Mouse (Mus musculus) right cerebral cortex, postnatal 36 days (tissue): ENCODE data around the gene Gm572.

Source experiments
- DNase-seq, 2 experiments: peaks; one replicate each; pipeline ENCODE4 v3.0.0; 2022; ENCODE audit warnings: low spot score in 2 of 2, mixed read lengths in 1 of 2

Gene Gm572

GRCm38 (mm10) chr4:148664021-148664420 lies 20.9 kb downstream of the Gm572 start:
- DNase-seq, result no peak

DNA sequence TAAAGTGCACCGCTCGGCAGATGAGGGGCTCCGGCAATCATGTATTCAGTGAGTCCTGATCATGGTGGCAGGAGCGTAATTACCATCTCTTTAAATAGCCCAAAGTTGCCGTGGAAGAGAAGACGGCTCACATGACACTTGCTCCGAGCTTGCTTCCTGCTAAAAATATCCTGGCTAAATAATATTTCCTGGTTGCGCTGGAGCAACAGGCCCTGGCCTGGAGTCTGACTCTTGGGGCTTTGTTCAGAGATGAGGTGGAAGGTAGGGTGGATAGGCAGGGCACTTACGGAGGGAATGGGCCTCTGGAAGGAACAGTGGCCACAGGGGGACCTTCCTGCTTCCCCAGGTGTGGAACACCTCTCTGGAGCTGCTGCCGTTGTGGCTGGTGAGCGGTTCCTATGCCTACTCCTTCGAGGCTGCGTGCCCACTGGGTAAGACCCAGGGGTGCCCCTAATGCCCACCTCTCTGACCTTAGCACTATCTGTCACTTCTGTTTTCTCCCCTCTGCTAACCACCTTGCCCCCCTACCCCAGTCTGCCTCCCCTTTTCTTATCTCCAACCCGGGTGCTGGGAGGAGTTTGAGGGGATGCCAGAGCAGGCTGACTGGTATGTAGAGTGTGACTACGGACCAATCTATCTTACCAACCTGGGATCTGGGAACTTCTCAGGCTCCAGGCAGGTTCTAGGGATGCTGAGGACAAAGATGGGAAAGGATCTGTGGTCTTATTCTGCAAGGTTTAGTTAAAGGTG lies 24.1 kb downstream of the Gm572 start:
- DNase-seq, result no peak

DNA sequence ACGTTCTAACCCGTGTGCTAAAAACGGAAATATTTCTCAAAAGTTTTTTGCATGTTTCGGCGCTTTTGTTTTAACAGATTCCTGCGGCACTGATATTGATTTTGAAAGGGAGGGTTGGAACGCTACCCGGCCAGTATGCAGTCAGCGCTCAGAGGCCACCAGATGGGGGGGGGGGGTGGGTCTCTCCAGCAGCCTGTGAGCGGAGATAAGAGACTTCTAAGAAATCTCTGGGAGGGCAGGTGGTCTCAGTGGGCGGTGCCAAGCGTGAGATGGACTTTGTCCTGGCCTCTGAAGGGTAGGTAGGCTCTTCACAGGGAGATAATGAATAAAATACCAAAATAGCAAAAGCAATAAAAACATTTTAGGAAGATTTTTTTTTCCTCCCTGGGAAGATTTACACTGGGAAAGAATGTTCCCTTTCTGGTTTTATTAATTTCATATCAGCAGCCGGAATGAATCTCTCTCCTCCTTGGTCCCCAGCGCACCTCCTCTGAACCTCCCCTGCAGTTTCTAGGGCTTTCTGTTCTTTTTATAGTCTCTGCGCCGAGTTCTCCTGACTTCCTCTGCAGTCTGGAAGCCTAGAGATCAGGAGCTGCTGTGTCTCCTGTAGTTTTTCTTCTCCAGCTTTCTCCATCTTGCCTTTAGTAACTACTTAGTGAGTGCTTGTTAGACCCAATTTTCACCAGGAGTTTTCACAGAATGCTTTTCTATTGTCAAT lies 28.3 kb downstream of the Gm572 start:
- DNase-seq, result no peak

GRCm38 (mm10) chr4:148675043-148675442 lies 31.9 kb downstream of the Gm572 start:
- no peak for DNase-seq

GRCm38 (mm10) chr4:148676188-148676960 lies 33.3 kb downstream of the Gm572 start:
- DNase-seq, result no peak

DNA sequence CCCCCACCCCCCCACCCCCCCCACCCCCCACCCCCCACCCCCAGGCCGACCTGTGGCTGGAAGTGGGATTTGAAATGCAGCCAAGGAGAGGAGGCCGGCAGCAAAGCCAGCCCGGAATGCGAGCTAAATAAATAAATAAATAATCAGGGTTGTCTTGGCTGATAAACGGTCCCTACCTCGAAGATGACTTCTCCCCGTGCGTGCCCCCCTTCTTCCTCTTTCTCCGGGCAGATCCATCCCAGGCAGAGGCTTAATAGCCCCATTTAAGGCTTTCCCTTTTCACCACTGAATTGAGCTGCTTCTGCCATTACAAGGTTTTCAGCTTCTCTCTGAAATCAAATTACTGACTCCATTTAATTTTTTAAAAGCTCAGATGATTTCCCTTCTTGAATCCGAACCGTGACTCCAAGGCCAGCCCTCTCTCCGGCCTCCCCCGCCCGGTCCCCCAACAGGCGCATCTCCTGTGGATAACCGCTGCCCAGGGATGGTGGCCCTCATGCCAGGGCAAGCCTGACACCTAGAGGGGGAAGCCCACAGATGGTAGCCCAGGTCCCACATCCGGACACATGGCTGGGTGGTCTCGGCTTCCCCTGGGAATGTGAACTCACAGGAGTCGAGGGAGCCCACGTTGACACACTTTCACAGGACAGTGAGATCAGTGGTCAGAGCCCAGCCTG lies 34.0 kb downstream of the Gm572 start:
- DNase-seq, result no peak

DNA sequence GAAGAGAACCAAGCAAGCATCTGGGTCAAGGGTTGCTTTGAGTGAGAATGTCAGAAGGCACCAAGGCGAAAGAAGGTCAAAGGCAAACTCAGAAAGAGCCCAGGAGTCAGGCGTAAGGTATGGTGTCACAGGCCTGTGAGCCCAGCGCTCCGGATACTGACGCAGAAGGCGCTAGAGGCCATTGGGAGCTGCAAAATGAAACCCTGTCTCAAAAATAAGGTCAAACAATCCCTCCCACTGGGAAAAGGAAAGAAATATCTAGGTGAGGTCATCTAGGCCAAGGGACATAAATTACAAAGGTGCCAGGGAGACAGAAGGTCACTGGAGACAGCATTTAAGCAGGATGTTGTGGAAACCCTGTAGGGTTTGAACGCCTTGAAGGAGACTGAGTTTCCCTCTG lies 35.0 kb downstream of the Gm572 start:
- no peak for DNase-seq

DNA sequence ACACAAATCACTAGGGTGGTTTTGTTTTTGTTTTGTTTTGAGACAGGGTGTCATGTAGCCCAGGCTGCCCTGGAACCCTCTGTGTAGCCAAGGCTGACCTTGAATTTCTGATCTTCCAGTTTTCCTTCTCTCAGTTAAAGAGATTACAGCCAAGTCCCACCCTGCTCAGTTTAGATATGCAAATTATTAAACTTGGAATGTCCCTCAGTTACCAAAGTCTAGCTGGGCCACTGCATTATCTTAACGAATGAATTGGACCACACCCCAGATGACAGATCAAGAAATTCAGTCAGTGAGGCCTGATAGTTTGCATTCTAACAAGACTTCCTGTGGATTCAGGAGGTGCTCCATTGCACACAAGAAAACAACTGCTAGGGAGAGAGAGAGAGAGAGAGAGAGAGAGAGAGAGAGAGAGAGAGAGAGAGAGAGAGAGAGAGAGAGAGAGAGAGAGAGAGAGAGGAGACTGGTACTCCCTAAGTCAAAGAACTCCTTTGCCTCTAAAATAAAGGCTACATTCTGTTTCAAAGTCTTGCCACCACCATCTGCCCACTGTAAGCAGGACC lies 37.5 kb downstream of the Gm572 start:
- no peak for DNase-seq

GRCm38 (mm10) chr4:148681429-148681828 lies 38.3 kb downstream of the Gm572 start:
- no peak for DNase-seq

DNA sequence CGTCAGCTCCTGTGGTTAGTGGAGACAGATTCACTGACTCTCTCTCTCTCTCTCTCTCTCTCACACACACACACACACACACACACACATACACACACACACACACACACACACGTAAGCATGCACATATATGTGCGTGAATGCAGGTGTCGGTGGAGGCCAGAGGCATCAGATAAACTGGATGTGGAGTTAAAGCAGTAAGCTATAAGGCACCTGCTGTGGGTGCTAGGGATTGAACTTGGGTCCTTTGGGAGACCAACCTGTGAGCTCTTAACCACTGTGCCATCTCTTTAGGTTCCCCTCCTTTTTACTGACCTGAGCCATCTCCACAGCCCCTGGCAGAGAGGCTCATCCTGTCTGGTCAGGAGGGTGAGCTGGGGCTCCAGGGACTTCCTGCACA lies 39.8 kb downstream of the Gm572 start:
- DNase-seq, result no peak

- no peak for DNase-seq
Measured at GRCm38 (mm10) chr4:148683539-148683938, 40.4 kb downstream of the Gm572 start.

- DNase-seq, result no peak
Measured at GRCm38 (mm10) chr4:148686491-148686941, 43.4 kb downstream of the Gm572 start.

- no peak for DNase-seq
Measured at GRCm38 (mm10) chr4:148688091-148688490, 45.0 kb downstream of the Gm572 start.

DNA sequence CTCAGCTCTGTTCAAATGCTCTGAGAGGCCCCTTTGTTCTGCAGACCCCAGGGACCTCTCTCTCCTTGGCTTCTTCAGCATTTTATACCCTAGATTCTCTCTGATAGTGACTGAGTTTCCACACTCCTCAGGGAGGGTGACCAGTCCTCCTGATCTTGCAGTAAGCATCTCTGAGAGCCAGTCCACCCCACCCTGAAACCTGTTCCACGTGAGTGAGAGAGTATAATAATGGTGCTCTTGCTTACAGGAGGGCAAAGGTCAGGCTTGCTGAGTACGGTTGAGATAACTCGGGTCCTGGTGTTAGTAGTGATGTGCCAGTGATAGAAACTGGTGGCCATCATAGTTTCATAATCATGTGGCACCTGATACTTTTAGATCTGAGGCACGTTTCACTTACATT lies 48.1 kb downstream of the Gm572 start:
- no peak for DNase-seq

- no peak for DNase-seq
Measured at GRCm38 (mm10) chr4:148693417-148693959, 50.4 kb downstream of the Gm572 start.

DNA sequence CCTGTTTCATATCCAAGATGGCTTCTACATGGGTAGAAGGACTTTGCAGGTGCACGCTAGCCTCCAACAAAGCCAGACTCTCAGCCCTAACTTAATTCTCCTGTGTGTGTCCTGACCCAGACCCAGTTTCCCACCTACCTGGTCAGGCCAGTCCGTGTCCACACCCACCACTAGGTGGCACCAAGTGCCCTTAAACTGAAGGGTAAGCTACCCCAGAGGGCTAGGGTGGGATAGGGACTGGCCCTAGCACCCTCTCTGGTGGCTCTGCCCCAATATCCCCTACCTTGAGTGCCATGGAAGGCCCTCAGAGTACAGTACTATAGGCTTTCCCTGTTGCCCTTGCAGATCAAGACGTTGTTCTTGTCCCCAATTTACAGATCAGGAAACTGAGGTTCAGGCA lies 61.6 kb downstream of the Gm572 start:
- no peak for DNase-seq

- DNase-seq, result no peak
Measured at GRCm38 (mm10) chr4:148708836-148709235, 65.7 kb downstream of the Gm572 start.

DNA sequence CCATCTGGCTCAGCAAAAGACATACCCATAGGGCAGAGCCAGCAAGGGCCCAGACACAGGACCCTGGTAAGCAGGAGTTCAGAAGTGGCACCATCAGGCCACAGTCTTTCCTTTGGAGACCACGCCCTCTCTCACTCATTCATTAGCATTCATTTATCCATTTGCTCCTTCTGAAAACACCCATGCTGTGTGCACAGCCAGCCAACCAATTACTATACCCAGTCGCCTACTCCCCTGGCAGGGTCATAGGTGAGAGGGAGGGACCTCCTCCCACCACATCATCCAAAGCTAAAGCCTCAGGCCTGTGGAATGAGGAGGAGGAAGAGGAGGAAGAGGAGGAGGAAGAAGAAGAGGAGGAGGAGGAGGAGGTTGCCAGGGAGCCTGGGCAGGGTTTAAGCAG lies 67.3 kb downstream of the Gm572 start:
- DNase-seq, result no peak

- no peak for DNase-seq
Measured at GRCm38 (mm10) chr4:148711323-148711722, 68.2 kb downstream of the Gm572 start.

DNA sequence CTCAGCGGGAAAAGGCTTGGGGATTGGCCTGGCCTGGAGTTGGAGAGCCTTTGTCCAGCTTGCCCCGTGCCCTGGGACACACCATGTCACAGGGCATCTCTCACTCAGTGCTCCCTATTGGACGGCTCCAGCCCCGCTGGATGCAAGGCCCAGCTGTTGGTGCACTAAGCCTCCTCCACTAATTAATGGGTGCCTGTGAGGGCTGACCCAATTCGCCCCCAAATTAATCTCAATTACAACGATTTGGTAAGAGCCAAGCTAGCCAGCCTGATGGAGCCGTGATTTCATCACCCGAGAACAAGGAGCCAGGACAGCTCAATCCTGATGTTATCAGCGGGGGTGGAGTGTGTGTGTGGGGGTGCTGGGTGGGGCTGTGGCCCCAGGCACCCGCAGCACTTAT lies 69.5 kb downstream of the Gm572 start:
- no peak for DNase-seq

DNA sequence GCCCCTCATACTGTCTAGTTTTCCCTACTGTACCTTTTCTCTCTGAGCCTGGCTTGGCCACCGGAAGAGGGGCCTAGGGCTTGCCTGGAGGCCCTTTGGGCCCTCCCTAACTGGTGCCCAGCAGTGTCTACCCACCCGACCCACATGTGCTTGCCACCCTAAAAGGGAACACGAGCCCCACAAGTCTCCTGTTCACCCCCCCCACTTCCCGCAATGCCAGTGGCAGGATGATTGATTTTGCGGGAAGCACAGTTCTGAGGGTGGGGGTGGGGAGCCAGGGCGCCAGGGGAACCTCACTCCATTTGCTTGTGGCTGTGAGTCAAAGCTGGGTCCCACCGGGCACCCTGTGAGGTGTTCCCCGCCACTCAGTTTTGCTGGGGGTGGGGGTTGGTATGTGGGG lies 70.9 kb downstream of the Gm572 start:
- no peak for DNase-seq
